Mouse (Mus musculus) midbrain, embryonic 15.5 days (tissue): ENCODE measurements around the gene Glrx. TPM values are rescaled to one million over a fixed set of nuclear protein-coding genes. Genes with fewer than 3 reads are reported as not detected.
A peak's percentile ranks its signal among the peaks of the same experiment; 100 is the strongest.
"Not testable (repeated sequence)": the region's sequence is repeated elsewhere in the genome, so short reads cannot be mapped to it uniquely, and the experiment has no call there.

Experiments used
- ATAC-seq: fragments of 200-750 bp; cut with Nextera tagmentation; replicated peaks from 2 replicates; pipeline ENCODE4 v1.8.0; 2017; ENCODE audit warnings: moderate TSS enrichment
- H3K27ac ChIP-seq: fragments of 300-500 bp; sonication (generic); 2 replicates; pipeline ENCODE4 v1.5.1; 2015; ENCODE audit warnings: mild to moderate bottlenecking, inconsistent platforms
- H3K27me3 ChIP-seq: fragments of 300-500 bp; sonication (generic); replicated peaks from 2 replicates; pipeline ENCODE4 v1.6.1; 2015; ENCODE audit warnings: inconsistent platforms
- H3K36me3 ChIP-seq: fragments of 300-500 bp; sonication (generic); replicated peaks from 2 replicates; pipeline ENCODE4 v1.6.1; 2015; ENCODE audit warnings: inconsistent platforms
- H3K4me1 ChIP-seq: fragments of 300-500 bp; sonication (generic); 2 replicates; pipeline ENCODE4 v1.6.1; 2015; ENCODE audit warnings: inconsistent platforms
- H3K4me2 ChIP-seq: fragments of 300-500 bp; sonication (generic); 2 replicates; pipeline ENCODE4 v1.6.1; 2015; ENCODE audit warnings: inconsistent platforms, mild to moderate bottlenecking, moderate library complexity
- H3K4me3 ChIP-seq: fragments of 300-500 bp; sonication (generic); 2 replicates; pipeline ENCODE4 v1.5.1; 2015; ENCODE audit warnings: mild to moderate bottlenecking, inconsistent platforms
- H3K9ac ChIP-seq: fragments of 300-500 bp; sonication (generic); 2 replicates; pipeline ENCODE4 v1.6.1; 2015; ENCODE audit warnings: mild to moderate bottlenecking, inconsistent platforms
- H3K9me3 ChIP-seq: fragments of 300-500 bp; sonication (generic); 2 replicates; pipeline ENCODE4 v1.6.1; 2016; ENCODE audit warnings: inconsistent platforms
- WGBS: fragments of 180-500 bp; shearing (Covaris S2); methylation state at CpG from one replicate; pipeline ENCODE4 v1.1.7; 2015; ENCODE audit warnings: mixed read lengths; 5-methylcytosine and 5-hydroxymethylcytosine counted together
- polyA plus RNA-seq: library from polyadenylated mRNA; unstranded; fragments of >200 nt; fragmentation: Nextera tagmentation; extraction: Ambion mirVana; gene quantifications from 2 replicates; pipeline ENCODE4 v1.2.1, GENCODE M21; 2015

Glrx gene
- polyA plus RNA-seq, 1 experiment from 2014 or later = 44.4 TPM

DNA sequence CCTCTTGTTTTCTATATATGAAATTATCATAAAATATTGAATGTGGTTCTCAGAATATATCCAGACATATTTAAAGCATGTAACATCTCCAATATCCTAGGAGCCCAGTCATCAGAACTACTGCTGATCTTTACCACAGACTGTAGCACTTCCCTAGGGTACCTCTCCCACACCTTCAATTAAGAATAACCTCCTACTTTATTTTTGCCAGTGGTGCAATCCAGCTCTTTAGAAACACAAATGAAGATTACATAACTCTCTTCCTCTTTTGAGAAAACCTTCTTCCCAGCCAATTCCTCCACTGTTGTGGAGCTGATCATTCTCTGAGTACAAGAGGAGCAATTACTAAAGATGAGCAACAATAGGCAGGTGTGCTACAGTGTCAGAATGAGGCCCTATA is 19.8 kb upstream of the Glrx start:
- H3K4me3 ChIP-seq = no peak overlapping the region
- no peak for ATAC-seq
- no peak overlapping the region for H3K4me2 ChIP-seq
- H3K9me3 ChIP-seq = no peaks in the 10 kb centered on the region
- H3K27ac ChIP-seq = no peak overlapping the region
- no peaks in the 10 kb centered on the region for H3K4me1 ChIP-seq
- no peak overlapping the region for H3K9ac ChIP-seq
- H3K36me3 ChIP-seq = no peaks in the 10 kb centered on the region
- no peaks in the 10 kb centered on the region for H3K27me3 ChIP-seq

DNA sequence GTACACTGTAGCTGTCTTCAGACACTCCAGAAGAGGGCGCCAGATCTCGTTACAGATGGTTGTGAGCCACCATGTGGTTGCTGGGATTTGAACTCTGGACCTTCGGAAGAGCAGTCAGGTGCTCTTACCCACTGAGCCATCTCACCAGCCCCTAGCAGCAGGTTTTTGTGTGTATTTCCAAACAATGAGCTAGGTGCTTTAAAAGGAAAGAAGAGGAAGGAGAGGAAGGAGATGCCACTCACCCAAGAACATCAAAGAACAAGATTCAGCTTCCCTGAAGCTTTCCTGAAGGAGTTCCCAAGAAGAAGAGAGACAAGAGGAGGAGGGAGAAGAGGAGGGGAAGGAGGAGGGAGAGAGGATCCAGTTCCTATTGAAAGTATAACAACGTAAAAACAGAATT is 17.3 kb upstream of the Glrx start:
- H3K9ac ChIP-seq, H3K9me3 ChIP-seq, H3K4me3 ChIP-seq, H3K27ac ChIP-seq, H3K36me3 ChIP-seq, H3K27me3 ChIP-seq, H3K4me2 ChIP-seq, ATAC-seq, H3K4me1 ChIP-seq: not testable (repeated sequence)
- 92% methylated on average over 4 of the region's 4 CpGs for WGBS

DNA sequence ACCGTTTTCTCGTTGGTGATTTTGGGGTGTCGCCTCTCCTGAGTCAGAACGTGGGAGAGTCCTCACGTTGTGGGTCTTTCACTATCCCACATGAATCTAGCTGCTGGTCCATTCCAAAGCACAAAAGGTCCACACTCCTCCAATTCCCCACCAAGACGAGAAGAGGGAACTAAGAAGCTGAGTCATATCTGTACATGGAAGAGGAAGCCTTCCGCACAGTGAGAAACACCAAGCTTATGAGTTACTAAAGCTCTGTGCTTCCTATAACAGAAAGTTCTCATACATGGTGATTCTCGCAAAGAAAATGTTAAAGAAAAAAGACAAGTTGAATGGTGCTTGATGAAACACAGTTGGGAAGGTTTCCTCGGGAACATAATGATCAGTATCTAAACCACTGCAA is 16.5 kb upstream of the Glrx start:
- no peak overlapping the region for H3K27ac ChIP-seq
- ATAC-seq = no peak
- H3K4me1 ChIP-seq = no peaks in the 10 kb centered on the region
- H3K36me3 ChIP-seq = no peaks in the 10 kb centered on the region
- 93% methylated on average over 9 of the region's 9 CpGs for WGBS
- H3K9ac ChIP-seq = no peak overlapping the region
- H3K4me2 ChIP-seq = no peak overlapping the region
- no peak overlapping the region for H3K4me3 ChIP-seq
- H3K9me3 ChIP-seq = no peaks in the 10 kb centered on the region
- no peaks in the 10 kb centered on the region for H3K27me3 ChIP-seq

DNA sequence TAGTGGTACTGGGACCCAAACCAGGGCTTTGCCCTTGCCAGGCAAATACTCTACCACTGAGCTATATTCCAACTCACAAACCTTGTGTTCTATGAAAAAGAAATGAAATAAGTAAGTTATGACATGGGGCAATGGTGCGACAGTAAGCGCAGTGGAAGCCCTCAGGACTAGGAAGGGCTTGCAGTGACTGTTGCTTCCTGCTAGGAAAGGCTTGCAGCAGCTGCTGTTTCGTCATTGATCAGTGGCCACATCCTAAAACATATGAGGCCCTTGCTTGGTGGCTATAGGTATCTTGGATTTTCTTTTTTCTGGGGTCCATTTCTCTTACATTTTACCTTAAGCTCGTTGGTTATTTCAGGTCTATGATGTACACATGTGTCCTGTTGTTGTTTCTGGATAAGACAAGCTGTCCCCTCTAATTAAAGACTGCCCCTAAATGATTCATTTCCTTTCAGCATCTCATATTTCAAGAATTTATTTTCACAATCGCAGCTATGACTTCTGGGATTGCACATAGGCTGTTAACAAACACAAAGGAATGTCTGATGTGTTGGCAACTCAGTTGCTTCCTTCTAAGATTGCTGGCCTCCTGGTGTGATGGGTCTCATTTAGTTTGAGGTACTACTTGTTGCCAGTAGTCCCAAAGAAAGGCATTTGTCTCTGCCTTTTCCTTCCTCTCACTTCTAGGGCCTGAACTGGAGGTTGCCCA is 14.9 kb upstream of the Glrx start:
- WGBS = 82% methylated on average over 5 of the region's 5 CpGs
- no peak for ATAC-seq

DNA sequence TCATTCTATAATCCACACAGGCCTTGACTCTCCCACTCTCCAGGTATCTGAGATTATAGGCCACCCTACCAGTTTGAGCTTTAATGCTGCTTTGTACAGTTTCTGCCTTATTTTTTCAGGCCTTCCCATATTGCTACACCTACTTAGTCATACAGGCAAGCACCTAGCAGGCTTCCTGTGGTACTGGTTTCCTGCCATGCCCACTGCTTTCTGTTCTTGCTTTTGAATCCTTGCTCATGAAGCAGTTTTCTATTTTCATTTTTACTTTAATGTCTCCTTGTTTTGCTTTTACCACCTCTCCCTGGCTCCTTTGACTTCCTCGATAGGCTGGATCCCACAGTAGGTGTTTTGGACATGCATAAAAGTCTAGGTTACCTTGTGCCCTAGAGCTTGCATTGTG is 14.3 kb upstream of the Glrx start:
- Histone ChIP-seq H3K4me3 (no peak overlapping the region), H3K9ac (no peak overlapping the region), H3K9me3 (no peaks in the 10 kb centered on the region), H3K27me3 (no peaks in the 10 kb centered on the region), H3K4me1 (no peaks in the 10 kb centered on the region), H3K36me3 (no peaks in the 10 kb centered on the region), H3K27ac (no peak overlapping the region), H3K4me2 (no peak overlapping the region)
- WGBS = 94% methylated on average over 1 of the region's 1 CpGs
- ATAC-seq = no peak

More for the DNA sequence above, 14.9 kb upstream of the Glrx start:
- no peaks in the 10 kb centered on the region for H3K4me1 ChIP-seq
- H3K4me3 ChIP-seq = no peak overlapping the region
- no peaks in the 10 kb centered on the region for H3K36me3 ChIP-seq
- no peak overlapping the region for H3K9ac ChIP-seq
- H3K4me2 ChIP-seq = no peak overlapping the region
- H3K27ac ChIP-seq = no peak overlapping the region
- H3K27me3 ChIP-seq = no peaks in the 10 kb centered on the region
- no peaks in the 10 kb centered on the region for H3K9me3 ChIP-seq

DNA sequence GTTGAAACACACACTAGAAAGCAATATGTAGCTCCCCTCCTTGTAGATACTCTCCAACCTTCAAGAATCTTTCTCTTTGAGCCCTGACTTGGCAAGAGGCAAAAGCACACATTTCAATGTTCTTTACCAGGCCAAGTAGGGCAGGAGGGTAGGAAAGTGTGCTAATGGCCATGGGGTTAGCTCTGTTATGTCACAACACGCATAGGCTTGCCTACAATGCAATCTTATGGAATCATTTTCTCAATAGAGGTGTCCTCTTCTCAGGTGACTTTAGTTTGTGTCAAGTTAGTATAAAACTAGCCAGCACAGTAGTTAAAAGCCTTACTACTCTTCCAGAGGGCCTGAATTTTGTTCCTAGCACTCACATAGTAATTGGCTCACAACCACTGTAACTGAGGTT is 9.0 kb upstream of the Glrx start:
- Histone ChIP-seq H3K27me3 (no peaks in the 10 kb centered on the region), H3K9me3 (no peaks in the 10 kb centered on the region), H3K27ac (no peak overlapping the region), H3K4me2 (no peak overlapping the region), H3K4me3 (no peak overlapping the region), H3K9ac (no peak overlapping the region), H3K4me1 (no peaks in the 10 kb centered on the region), H3K36me3 (no peaks in the 10 kb centered on the region)
- WGBS = 87% methylated on average over 1 of the region's 1 CpGs
- no peak for ATAC-seq

DNA sequence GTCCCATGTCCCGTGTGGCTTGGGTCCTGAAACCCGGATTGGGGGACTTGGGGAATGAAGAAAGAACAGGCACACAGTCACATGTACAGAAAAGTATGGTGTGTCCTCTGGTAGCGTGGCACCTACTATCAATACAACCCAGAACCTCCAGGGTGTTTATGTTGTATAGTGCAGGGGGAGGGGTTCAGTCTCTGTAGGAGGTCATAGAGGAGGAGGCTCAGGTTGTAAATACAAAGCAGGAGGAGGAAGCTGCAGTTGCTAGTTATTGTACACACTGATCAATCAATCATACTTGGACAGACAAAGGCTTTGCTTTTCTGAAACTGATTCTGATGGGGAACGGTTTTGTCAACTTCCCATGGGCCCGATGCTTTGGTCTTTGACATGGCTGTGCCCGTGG is 8.0 kb upstream of the Glrx start:
- WGBS = 91% methylated on average over 6 of the region's 6 CpGs
- Histone ChIP-seq H3K4me1 (no peaks in the 10 kb centered on the region), H3K9me3 (no peaks in the 10 kb centered on the region), H3K27me3 (no peaks in the 10 kb centered on the region), H3K9ac (no peak overlapping the region), H3K36me3 (no peaks in the 10 kb centered on the region), H3K4me3 (no peak overlapping the region), H3K4me2 (no peak overlapping the region), H3K27ac (no peak overlapping the region)
- ATAC-seq = no peak

DNA sequence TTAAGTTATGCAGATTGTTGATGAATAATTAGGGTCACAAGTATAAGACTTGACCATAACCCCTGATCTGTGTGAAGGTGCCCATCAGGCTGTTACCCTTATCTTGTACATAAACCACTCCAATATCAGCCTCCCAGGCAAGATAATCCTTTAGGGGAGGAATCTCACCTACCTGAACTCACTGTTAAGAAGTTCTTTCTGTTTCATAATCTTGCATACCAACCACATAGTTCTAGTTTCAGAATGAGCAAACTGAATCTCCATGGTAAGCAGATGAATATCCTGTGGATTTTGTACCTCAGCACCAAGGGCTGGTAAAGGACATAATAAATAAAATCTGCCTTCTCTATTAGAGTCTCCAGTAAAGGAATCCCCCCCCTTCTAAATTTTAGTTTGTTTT is 7.0 kb upstream of the Glrx start:
- Histone ChIP-seq H3K4me3 (no peak overlapping the region), H3K9ac (no peak overlapping the region), H3K9me3 (no peaks in the 10 kb centered on the region), H3K27me3 (no peaks in the 10 kb centered on the region), H3K4me1 (no peaks in the 10 kb centered on the region), H3K4me2 (no peak overlapping the region), H3K36me3 (no peaks in the 10 kb centered on the region), H3K27ac (no peak overlapping the region)
- no peak for ATAC-seq

DNA sequence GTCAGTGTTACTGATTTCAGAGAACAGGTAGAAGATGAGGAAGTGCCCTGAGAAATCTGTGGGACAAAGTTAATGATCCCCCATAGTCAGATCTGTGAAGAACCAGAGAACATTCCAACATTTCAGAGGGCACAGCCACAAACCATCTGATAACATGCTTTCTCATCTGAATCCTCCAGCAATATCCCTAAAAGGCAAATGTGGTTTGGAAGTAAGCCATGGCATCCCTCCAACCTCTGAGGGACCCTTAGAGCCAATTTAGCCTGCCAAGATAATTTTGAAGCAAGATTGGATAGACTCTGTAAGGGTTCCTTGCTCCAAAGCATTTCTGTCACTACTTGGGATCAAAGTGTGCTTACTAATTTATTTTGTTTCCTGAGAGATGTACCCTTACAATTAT is 6.2 kb upstream of the Glrx start:
- Histone ChIP-seq H3K4me2 (no peak overlapping the region), H3K9ac (no peak overlapping the region), H3K27me3 (no peaks in the 10 kb centered on the region), H3K36me3 (no peaks in the 10 kb centered on the region), H3K9me3 (no peaks in the 10 kb centered on the region), H3K4me3 (no peak overlapping the region), H3K27ac (no peak overlapping the region), H3K4me1 (no peaks in the 10 kb centered on the region)
- ATAC-seq = no peak

DNA sequence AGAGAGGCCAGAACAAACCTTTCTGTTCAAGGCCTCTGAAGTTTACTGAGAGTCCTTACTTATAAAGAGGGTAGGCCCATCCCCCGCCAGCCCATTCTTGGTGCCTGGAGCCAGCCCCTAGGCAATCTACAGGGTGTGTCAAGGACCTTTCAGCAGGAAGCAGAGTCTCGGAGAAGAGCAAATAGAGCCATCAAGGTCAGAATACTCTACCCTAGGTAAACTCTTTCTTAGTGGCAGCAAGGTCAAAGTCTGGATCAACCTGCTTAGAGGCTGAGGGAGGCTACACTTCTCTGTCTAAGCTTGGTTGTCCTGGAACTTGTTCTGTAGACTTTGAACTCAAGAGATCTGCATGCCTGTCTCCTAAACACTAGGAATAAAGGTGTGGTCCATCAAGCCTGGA is 4.2 kb upstream of the Glrx start:
- no peaks in the 10 kb centered on the region for H3K9me3 ChIP-seq
- H3K27me3 ChIP-seq = no peaks in the 10 kb centered on the region
- WGBS = 79% methylated on average over 2 of the region's 2 CpGs
- H3K4me3 ChIP-seq = no peak overlapping the region
- no peak overlapping the region for H3K27ac ChIP-seq
- no peak overlapping the region for H3K9ac ChIP-seq
- peaks cover 10% of the 10 kb centered on the region; the same call in 1 of the 2 replicates for H3K4me1 ChIP-seq
- no peak for ATAC-seq
- H3K36me3 ChIP-seq = no peaks in the 10 kb centered on the region
- H3K4me2 ChIP-seq = no peak overlapping the region

DNA sequence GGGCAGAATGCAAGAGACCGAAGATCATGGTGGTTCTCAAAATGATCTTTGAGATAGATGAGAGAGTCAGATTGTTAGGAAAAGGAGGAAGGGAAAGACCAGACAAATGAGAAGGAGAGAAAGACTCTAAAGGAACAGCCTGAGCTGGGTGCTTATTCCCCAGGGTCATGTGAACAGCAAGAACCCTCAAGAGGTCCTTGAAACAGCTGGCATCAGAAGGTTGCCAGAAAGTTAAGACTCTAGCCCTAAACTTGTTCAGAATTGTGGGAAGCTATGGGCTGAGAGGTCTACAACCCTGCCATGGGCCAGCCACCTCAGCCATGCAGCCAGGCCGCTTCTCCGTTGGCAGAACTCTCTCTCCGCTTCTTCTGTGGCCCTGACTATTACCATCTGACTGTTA is 1.2 kb upstream of the Glrx start:
- Histone ChIP-seq H3K4me2 (no peak overlapping the region), H3K27ac (no peak overlapping the region), H3K4me1 (peaks cover 24% of the 10 kb centered on the region), H3K9ac (no peak overlapping the region), H3K36me3 (no peaks in the 10 kb centered on the region), H3K4me3 (no peak overlapping the region), H3K9me3 (no peaks in the 10 kb centered on the region), H3K27me3 (no peaks in the 10 kb centered on the region)
- ATAC-seq = no peak
- WGBS = 94% methylated on average over 4 of the region's 4 CpGs

DNA sequence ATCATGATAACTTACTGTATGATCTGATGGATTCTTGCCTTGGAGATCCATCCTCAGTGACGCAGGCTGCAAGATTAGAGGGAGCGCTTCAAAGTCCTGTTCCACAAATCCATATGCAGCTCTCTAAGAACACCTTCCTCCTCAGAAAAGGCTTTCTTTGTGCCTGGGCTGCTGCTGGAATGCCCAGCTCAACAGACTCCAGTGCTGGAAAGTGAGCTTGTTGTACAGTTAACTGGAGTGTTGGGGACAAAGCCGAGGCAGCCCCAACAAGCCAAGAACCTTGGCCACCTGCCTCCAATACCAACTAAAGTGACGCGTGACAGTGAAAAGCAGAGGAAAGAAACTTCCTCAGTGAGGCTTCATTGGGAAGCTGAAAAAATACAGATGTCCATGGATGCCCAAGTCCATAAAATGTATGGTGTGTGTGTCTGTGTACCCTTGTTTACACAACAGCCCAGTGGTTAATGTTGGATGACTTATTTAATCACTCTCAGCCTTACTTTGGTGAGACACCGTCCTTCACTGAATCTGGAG is 1.2 kb downstream of the Glrx start:
- H3K27me3 ChIP-seq = no peaks in the 10 kb centered on the region
- no peaks in the 10 kb centered on the region for H3K36me3 ChIP-seq
- peak overlapping the region; percentile 43 for H3K9ac ChIP-seq
- peaks cover 24% of the 10 kb centered on the region for H3K4me1 ChIP-seq
- peak overlapping the region; percentile 50 for H3K4me3 ChIP-seq
- peak; percentile 7; the same call in 1 of the 2 replicates for ATAC-seq
- H3K4me2 ChIP-seq = peak overlapping the region; percentile 66
- H3K9me3 ChIP-seq = no peaks in the 10 kb centered on the region
- WGBS = 42% methylated on average over 6 of the region's 6 CpGs
- H3K27ac ChIP-seq = peak overlapping the region; percentile 75

DNA sequence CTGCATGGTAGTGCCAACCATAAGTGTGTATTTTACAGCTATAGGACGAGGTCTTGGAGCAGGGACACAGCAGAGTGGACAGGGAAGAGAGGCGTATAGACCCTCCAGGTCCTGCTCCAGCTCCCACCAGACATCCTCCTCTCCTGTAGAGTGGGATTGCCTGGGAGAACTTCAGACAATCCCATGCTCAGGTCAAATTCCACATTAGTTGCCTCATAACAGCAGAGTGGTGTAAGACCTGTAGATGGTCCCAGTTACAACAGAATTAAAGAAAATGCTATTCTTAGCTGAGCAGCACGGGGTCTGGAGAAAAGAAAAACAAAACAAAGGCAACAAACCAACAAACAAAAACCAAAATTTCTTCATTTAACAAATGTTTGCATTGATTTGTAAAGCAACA is 2.3 kb downstream of the Glrx start:
- H3K27ac ChIP-seq = no peak overlapping the region
- ATAC-seq = no peak
- H3K4me3 ChIP-seq = no peak overlapping the region
- no peaks in the 10 kb centered on the region for H3K36me3 ChIP-seq
- H3K27me3 ChIP-seq = no peaks in the 10 kb centered on the region
- peaks cover 24% of the 10 kb centered on the region for H3K4me1 ChIP-seq
- WGBS = 74% methylated on average over 3 of the region's 3 CpGs
- H3K9ac ChIP-seq = no peak overlapping the region
- H3K9me3 ChIP-seq = no peaks in the 10 kb centered on the region
- peak overlapping the region; percentile 66; the same call in 1 of the 2 replicates for H3K4me2 ChIP-seq
